Mouse (Mus musculus) gonadal fat pad, adult 2 months (tissue): ENCODE measurements around the gene Bach2. TPM values are rescaled to one million over a fixed set of nuclear protein-coding genes. Genes with fewer than 3 reads are reported as not detected.

Experiments used
- DNase-seq: peaks from one replicate; pipeline ENCODE4 v3.0.0-alpha.2; 2012; ENCODE audit warnings: low read depth
- polyA plus RNA-seq: library from polyadenylated mRNA; depleted of rRNA; stranded (reverse); fragments of >200 nt; gene quantifications from 2 replicates; pipeline ENCODE4 v1.2.3, GENCODE M21; 2012

The Bach2 gene
- polyA plus RNA-seq, 1 experiment, result 1.7 TPM

DNA sequence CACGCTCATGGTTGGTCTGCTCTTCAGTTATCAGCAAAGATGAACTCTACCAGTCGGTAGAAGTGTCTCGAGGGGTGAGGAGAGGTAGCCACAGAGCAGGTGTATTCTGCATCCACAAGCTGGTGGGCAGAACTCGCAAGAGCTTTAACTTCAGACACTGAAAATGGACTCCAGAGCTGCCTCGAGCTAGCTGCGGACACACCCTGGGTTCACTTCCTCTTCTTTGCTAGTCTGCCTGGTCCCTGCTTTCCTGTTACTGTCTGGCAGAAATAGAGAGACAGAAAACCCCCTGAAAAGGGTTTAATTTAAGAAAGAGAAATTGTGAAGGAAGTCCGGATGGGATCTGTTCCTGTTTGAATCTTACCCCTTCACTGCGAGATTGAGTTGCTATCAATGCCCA, 326.3 kb downstream of the Bach2 start:
- no peak for DNase-seq

- DNase-seq, result no peak
Observed at GRCm38 (mm10) chr4:32569054-32569453, 330.4 kb downstream of the Bach2 start.

DNA sequence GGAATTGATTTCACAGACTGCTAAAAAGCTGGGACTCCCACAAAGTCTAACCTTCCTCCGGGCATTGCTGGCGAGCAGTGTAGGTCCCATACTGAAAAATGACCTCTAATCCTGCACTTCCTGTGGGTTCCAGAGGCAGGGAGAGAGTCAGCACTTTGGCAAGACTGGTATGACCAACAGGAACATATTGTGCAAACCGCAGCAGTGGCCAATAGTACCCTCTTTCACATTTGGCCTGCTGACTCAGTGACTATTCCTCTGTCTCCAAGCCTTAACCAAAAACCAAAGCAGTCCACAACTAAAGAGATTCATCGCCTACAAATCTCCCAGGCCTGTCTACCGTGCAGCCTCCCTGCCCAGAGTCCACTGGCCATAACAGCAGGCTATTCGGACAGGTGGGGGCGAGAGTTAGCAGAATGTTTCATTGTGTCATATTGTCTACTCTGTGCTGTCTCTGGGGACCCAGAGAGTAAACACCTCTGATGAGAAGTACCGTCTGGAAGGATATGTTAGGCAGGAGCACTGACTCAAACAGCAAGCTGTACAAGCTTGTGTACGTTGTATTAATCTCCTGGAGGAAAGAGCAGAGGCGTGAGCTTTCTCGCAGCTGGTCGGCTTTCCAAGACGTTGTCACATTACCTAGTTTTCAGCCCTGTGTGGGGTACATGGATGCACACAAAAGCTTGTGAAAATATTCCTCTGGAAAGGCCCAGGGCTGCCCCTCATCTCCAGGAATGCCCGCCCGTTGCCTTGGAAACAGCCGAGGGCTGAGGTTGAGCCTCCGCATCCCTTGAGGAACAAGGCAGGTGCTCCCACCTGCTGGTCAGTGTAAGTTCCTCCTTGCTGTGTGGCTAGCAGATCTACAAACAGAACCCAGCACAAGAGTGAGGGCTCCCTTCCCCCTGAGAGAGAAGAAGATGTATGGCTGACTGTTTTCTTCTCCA, 331.7 kb downstream of the Bach2 start:
- peak; percentile 46 for DNase-seq

- no peak for DNase-seq
Observed at GRCm38 (mm10) chr4:32570939-32571317, 332.3 kb downstream of the Bach2 start.

- DNase-seq, result no peak
Observed at GRCm38 (mm10) chr4:32571441-32571840, 332.8 kb downstream of the Bach2 start.

DNA sequence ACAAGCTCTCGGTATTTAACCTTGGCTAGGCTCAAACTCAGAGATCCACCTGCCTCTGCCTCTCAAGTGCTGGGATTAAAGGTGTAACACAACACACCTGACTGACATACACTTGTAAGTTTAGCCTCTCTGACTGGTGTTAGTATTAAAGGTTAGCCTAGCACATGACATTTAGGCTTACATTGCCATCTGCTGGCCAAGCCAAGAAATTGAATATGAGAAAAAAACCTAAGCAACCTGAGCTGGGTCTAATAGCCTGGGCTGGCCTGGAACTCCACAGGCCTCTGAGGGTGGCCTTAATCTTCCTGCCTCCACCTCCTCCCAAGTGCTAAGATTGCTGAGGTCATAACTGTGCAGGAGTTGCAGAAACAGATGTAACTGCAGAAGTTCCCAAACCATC, 333.5 kb downstream of the Bach2 start:
- no peak for DNase-seq

DNA sequence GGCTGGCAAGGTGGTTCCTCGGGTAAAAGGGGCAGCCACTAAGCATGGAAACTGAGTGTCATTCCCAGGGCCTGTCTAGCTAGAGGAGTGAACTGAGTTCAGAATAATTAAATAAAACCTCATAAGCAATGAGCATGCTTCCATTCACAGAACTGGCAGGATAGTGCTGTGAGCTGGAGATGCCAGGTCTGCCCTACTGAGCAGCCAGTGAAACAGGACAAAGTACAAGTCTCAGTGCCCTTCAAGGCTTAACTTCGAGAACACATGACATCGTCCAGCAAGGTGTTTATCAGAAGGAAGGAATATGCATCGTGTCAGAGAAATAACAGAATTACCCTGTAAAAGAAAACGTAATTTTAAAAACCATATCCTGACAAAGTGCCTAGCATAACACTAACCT, 335.0 kb downstream of the Bach2 start:
- DNase-seq, result no peak

DNA sequence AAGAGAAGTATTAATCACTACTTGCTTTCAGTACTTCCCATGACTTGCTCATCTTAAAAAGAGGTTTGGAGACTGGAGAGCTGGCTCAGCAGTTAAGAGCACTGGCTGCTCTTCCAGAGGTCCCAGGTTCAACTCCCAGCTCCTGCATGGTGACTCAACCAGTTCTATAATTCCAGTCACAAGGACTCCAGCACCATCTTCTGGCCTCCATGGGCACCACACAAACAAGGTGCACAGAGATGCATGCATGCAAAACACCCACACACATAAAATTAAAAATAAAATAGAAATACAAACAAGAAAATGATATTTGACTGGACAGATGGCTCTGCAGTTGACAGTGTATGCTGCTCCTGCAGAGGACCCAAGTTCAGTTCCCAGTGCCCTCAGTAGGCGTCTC, 336.0 kb downstream of the Bach2 start:
- DNase-seq, result no peak

- peak; percentile 49 for DNase-seq
Observed at GRCm38 (mm10) chr4:32575165-32575564, 336.6 kb downstream of the Bach2 start.

DNA sequence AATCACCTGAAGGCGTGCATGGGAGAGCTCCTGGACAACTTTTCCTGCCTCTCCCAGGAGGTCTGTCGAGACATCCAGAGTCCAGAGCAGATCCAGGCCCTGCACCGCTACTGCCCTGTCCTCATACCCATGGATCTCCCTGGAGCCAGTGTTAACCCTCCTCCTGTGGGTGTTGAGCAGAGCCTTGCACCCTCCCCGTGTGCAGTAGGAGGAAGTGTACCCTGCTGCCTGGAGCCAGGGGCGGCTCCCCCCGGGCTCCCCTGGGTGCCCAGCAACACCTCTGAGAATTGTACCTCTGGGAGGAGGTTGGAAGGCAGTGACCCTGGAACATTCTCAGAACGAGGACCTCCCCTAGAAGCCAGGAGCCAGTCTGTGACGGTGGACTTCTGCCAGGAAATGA, 341.2 kb downstream of the Bach2 start:
- DNase-seq, result no peak

- no peak for DNase-seq
Observed at GRCm38 (mm10) chr4:32584181-32584580, 345.6 kb downstream of the Bach2 start.

- no peak for DNase-seq
Observed at GRCm38 (mm10) chr4:32586596-32586995, 348.0 kb downstream of the Bach2 start.

- no peak for DNase-seq
Observed at GRCm38 (mm10) chr4:32587543-32587942, 348.9 kb downstream of the Bach2 start.

- DNase-seq, result no peak
Observed at GRCm38 (mm10) chr4:32588237-32588636, 349.6 kb downstream of the Bach2 start.

GRCm38 (mm10) chr4:32601135-32601534, 362.5 kb downstream of the Bach2 start:
- DNase-seq, result no peak

DNA sequence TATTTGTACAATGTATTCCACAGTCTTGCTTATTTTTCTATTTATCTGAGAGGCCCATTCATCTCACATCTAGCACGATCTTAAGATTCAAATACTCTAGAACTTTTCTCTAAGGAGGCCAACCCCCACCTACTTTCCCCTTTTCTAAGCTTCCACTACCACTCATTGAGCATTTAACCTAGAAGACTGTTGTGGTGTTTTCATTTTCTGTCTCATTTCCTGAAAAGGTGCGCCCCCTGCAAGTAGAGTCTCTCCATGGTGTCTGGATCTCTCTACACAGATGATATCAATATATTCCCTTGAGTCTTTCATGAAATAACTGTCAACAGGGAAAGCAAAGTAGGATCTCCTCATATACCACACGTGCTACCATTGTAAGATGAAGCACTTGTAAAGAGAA, 364.1 kb downstream of the Bach2 start, which contains the start of gene Gja10:
Gene Gja10, minus strand, starts transcription at position 101 of the 400 bp plus-strand sequence.
- no peak for DNase-seq

DNA sequence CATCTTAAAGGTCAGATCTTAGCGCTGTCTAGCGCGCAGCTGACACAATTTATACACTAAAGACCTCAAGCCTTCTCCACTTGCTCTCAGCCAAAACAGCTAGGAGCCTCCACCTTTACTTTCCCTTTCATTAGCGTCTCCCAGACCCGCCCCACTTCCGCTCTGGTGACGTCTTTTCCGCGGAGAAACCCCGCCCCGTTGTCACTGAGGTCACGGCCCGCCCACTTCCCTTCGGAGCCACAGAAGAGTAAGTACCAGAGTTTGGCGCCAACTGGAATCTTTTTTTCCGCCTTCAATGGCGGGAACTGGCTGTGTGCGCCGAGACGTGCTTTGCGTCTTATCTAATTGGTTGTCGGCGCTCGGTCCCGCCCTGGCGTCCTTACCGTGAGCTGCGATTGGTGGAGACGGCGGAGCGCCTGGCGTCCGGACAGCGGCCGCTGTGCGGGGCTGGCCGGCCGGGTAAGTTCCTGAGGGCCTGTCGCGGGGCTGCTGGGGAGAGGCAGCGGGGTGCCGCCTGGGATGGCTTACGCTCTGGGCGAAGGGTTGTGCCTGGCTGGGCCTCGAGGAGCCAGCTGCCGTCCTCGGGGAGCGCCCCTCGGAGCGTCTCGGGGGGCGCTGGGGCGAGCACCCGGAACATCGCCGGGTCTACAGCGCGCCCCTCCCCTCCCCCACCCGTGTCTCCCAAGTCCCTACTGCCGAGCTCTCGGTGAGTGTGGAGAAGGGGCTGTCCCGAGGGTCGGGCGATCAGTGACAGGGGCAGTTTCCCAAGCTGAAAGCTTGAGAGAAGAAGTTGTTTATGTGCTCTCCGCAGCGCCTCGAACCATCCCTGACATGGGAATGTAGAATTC, 376.7 kb downstream of the Bach2 start, which contains the start of gene Casp8ap2:
Gene Casp8ap2, plus strand, starts transcription at position 418 of the 848 bp plus-strand sequence.
- peak; percentile 89 for DNase-seq

- DNase-seq, result no peak
Observed at GRCm38 (mm10) chr4:32621637-32622036, 383.0 kb downstream of the Bach2 start.
